In the genomic region with DNA sequence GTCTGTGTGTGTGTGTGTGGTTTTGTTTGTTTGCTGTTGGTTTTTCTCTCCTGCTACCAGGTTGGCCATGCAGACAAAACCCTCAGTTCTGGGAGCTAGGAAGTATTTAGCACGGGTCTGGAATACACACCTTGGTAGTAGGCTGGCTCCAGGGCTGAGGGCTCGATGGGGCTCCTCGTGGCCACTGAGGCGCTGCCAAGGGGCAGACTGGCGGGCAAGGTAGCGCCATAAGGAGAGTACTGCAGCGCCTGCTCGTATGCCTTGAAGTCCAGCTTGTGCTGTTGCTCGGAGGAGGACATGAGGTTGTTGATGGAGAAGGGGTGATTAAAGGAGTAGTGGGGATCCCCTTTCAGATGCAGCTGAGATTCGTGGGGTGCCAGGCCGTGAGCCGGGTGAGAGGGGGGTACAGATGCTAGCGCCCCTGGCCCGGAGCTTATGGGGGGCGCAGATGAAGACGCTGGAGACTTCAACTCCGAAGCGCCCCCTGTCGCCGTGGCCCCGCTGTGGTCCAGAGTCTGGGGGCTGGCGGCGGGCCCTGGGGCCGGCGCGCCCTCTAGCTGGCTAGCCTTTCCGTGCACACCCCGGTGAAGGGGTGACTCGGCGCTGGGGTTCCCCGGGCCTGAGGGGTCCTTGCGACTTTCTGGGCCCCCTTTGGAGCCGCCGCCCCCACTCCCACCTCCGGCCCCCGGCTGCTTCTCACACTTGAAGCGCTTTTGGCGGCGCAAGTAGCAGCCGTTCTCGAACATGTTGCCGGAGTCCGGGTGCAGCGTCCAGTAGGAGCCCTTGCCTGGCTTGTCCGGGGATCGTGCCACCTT, we compare ENCODE assay signal across 8 mouse cellular contexts. TPM values are rescaled to one million over a fixed set of nuclear protein-coding genes. Genes with fewer than 3 reads are reported as not detected.
DNase-seq lines count a peak whose midpoint lies in the region; ATAC-seq lines count a peak whose summit lies in the region.

No protein-coding gene starts in this region.

- H3K9ac ChIP-seq in hindbrain, embryonic 14.5 days = no peak overlapping the region

- H3K9me3 ChIP-seq in hindbrain, embryonic 14.5 days (ENCODE audit: control insufficient read depth, low read length) = no peaks in the 10 kb centered on the region

- H3K4me2 ChIP-seq in hindbrain, embryonic 14.5 days (replicated peaks) = no peak overlapping the region

- H3K4me1 ChIP-seq in hindbrain, embryonic 14.5 days (replicated peaks; ENCODE audit: control insufficient read depth, insufficient read depth, low read length) = no peaks in the 10 kb centered on the region; the same call in 1 of the 2 replicates

- peak overlapping the region; percentile 11 for H3K4me3 ChIP-seq in hindbrain, embryonic 14.5 days (replicated peaks; ENCODE audit: low read length)

- WGBS in hindbrain, embryonic 14.5 days = under 1% methylated on average over 43 of the region's 46 CpGs

- H3K27me3 ChIP-seq in hindbrain, embryonic 14.5 days (ENCODE audit: control insufficient read depth, insufficient read depth, low read length) = peaks cover 89% of the 10 kb centered on the region

- H3K27ac ChIP-seq in hindbrain, embryonic 14.5 days = no peak overlapping the region

- 0 out of 2 replicates have a peak, but pooled peaks have one; percentile 13 for ATAC-seq in hindbrain, embryonic 14.5 days (ENCODE audit: low FRiP score)

- DNase-seq in gastrocnemius, postnatal 10 days = peak; percentile 31
- no peak for DNase-seq in gastrocnemius, adult 8-10 months (ENCODE audit: low spot score in 2 of 2)
- peak; percentile 71 for DNase-seq in embryo, embryonic 9.5 days (ENCODE audit: extremely low spot score)
- no peak for DNase-seq in hindbrain, embryonic 14.5 days (ENCODE audit: low spot score)
- peak; percentile 49 for DNase-seq in lung, postnatal 10 days
- DNase-seq in urinary bladder, postnatal 25 days (ENCODE audit: low spot score) = peak; percentile 50
- no peak for DNase-seq in MN1 (ENCODE audit: low spot score)
- no peak for DNase-seq in right cerebral cortex, adult 18-20 months

- H3K36me3 ChIP-seq in hindbrain, embryonic 14.5 days (replicated peaks; ENCODE audit: control insufficient read depth, insufficient read depth) = no peaks in the 10 kb centered on the region

RNA-seq across cellular contexts. Expression of a gene that starts 4.6 kb away (rescaled TPM):
- not detected for total RNA-seq in gastrocnemius, postnatal 10 days (2021)
- not detected for total RNA-seq in gastrocnemius, adult 8-10 months (2022)
- 1.1 and 1.2 TPM in 2 replicates for polyA plus RNA-seq in hindbrain, embryonic 14.5 days (2014; fragmentation: Nextera tagmentation; extraction: Ambion mirVana)

RNA-seq across cellular contexts. Expression of a gene that starts 21.8 kb away (rescaled TPM):
- total RNA-seq in gastrocnemius, postnatal 10 days (2021) = not detected
- total RNA-seq in gastrocnemius, adult 8-10 months (2022) = not detected
- 0.96 and 1.6 TPM in 2 replicates for polyA plus RNA-seq in hindbrain, embryonic 14.5 days (2014; fragmentation: Nextera tagmentation; extraction: Ambion mirVana)

Comparison
In these comparisons a context has a peak if more than half of its experiments do, and no peak if none do; other contexts are left out.
1. DNase-seq: peak in gastrocnemius, postnatal 10 days (single experiment), embryo, embryonic 9.5 days (single experiment), lung, postnatal 10 days (single experiment) and urinary bladder, postnatal 25 days (single experiment); none in gastrocnemius, adult 8-10 months (0 of 2), hindbrain, embryonic 14.5 days (single experiment), MN1 (single experiment) and right cerebral cortex, adult 18-20 months (single experiment).